Mouse (Mus musculus): ENCODE results near the gene Uqcr11. TPM values are rescaled to one million over a fixed set of nuclear protein-coding genes. Genes with fewer than 3 reads are reported as not detected.

The Uqcr11 gene
- polyA plus RNA-seq, 1 experiment, result 1,545 TPM

GRCm38 (mm10) chr10:80434823-80435222 is 28.2 kb upstream of the Uqcr11 start:
- H3K27me3 ChIP-seq (ENCODE audit: control insufficient read depth, insufficient read depth, low read length), result no peaks in the 10 kb centered on the region
- H3K27ac ChIP-seq (ENCODE audit: insufficient read depth, low read length), result no peak overlapping the region
- peaks cover 5% of the 10 kb centered on the region for H3K4me1 ChIP-seq (ENCODE audit: control insufficient read depth, insufficient read depth, low read length)
- TF ChIP-seq POLR2A (IDR thresholded peaks at IDR 0.05; ENCODE audit: borderline replicate concordance, insufficient read depth, low read length), result no peak
- TF ChIP-seq CTCF (IDR thresholded peaks at IDR 0.05; ENCODE audit: borderline replicate concordance, insufficient read depth, low read depth, low read length), result no peak
- DNase-seq, result peak in 1 of 2 experiments; percentile 27
- no peak overlapping the region for H3K4me3 ChIP-seq (replicated peaks; ENCODE audit: insufficient read depth, low read depth, low read length)
- 70% methylated on average over 3 of the region's 3 CpGs for WGBS

- H3K27ac ChIP-seq (ENCODE audit: insufficient read depth, low read length), result no peak overlapping the region
- H3K4me3 ChIP-seq (replicated peaks; ENCODE audit: insufficient read depth, low read depth, low read length), result no peak overlapping the region
These were observed 27.6 kb upstream of the Uqcr11 start for GRCm38 (mm10) chr10:80434233-80434592.

GRCm38 (mm10) chr10:80433513-80434232 is 27.0 kb upstream of the Uqcr11 start, which contains the start of gene Tcf3:
Gene Tcf3 (minus strand): TSS chr10:80433647.
- WGBS, result under 1% methylated on average over 60 of the region's 61 CpGs
- Histone ChIP-seq H3K4me3 (replicated peaks; ENCODE audit: insufficient read depth, low read depth, low read length) (peak within 1 kb of the TSS; percentile 62), H3K27me3 (ENCODE audit: control insufficient read depth, insufficient read depth, low read length) (no peaks in the 10 kb centered on the region), H3K27ac (ENCODE audit: insufficient read depth, low read length) (peak within 1 kb of the TSS; percentile 83), H3K4me1 (ENCODE audit: control insufficient read depth, insufficient read depth, low read length) (peaks cover 5% of the 10 kb centered on the region)
- peak; percentile 95 to 98 for DNase-seq
- peak; percentile 39; the same call in 1 of the 2 replicates for TF ChIP-seq POLR2A (IDR thresholded peaks at IDR 0.05; ENCODE audit: borderline replicate concordance, insufficient read depth, low read length)
- no peak for TF ChIP-seq CTCF (IDR thresholded peaks at IDR 0.05; ENCODE audit: borderline replicate concordance, insufficient read depth, low read depth, low read length)

More at GRCm38 (mm10) chr10:80434233-80434592, 27.6 kb upstream of the Uqcr11 start:
- Histone ChIP-seq H3K4me1 (ENCODE audit: control insufficient read depth, insufficient read depth, low read length) (peaks cover 5% of the 10 kb centered on the region), H3K27me3 (ENCODE audit: control insufficient read depth, insufficient read depth, low read length) (no peaks in the 10 kb centered on the region)
- no peak for TF ChIP-seq POLR2A (IDR thresholded peaks at IDR 0.05; ENCODE audit: borderline replicate concordance, insufficient read depth, low read length)
- TF ChIP-seq CTCF (IDR thresholded peaks at IDR 0.05; ENCODE audit: borderline replicate concordance, insufficient read depth, low read depth, low read length), result no peak
- no peak for DNase-seq
- WGBS, result 9% methylated on average over 8 of the region's 8 CpGs

GRCm38 (mm10) chr10:80432936-80433512 is 26.4 kb upstream of the Uqcr11 start:
- Histone ChIP-seq H3K4me3 (replicated peaks; ENCODE audit: insufficient read depth, low read depth, low read length) (peak overlapping the region; percentile 62), H3K27me3 (ENCODE audit: control insufficient read depth, insufficient read depth, low read length) (no peaks in the 10 kb centered on the region), H3K27ac (ENCODE audit: insufficient read depth, low read length) (peak overlapping the region; percentile 78), H3K4me1 (ENCODE audit: control insufficient read depth, insufficient read depth, low read length) (peaks cover 5% of the 10 kb centered on the region)
- under 1% methylated on average over 59 of the region's 60 CpGs for WGBS
- peak in 1 of 2 experiments; percentile 52 for DNase-seq
- no peak for TF ChIP-seq CTCF (IDR thresholded peaks at IDR 0.05; ENCODE audit: borderline replicate concordance, insufficient read depth, low read depth, low read length)
- no peak for TF ChIP-seq POLR2A (IDR thresholded peaks at IDR 0.05; ENCODE audit: borderline replicate concordance, insufficient read depth, low read length)

GRCm38 (mm10) chr10:80432387-80432785 is 25.8 kb upstream of the Uqcr11 start:
- no peak for DNase-seq
- H3K4me3 ChIP-seq (replicated peaks; ENCODE audit: insufficient read depth, low read depth, low read length), result peak overlapping the region; percentile 62
- H3K27me3 ChIP-seq (ENCODE audit: control insufficient read depth, insufficient read depth, low read length), result no peaks in the 10 kb centered on the region
- WGBS, result 7% methylated on average over 4 of the region's 4 CpGs
- TF ChIP-seq POLR2A (IDR thresholded peaks at IDR 0.05; ENCODE audit: borderline replicate concordance, insufficient read depth, low read length) (no peak), CTCF (IDR thresholded peaks at IDR 0.05; ENCODE audit: borderline replicate concordance, insufficient read depth, low read depth, low read length) (no peak)
- no peak overlapping the region for H3K27ac ChIP-seq (ENCODE audit: insufficient read depth, low read length)
- H3K4me1 ChIP-seq (ENCODE audit: control insufficient read depth, insufficient read depth, low read length), result peaks cover 5% of the 10 kb centered on the region

DNA sequence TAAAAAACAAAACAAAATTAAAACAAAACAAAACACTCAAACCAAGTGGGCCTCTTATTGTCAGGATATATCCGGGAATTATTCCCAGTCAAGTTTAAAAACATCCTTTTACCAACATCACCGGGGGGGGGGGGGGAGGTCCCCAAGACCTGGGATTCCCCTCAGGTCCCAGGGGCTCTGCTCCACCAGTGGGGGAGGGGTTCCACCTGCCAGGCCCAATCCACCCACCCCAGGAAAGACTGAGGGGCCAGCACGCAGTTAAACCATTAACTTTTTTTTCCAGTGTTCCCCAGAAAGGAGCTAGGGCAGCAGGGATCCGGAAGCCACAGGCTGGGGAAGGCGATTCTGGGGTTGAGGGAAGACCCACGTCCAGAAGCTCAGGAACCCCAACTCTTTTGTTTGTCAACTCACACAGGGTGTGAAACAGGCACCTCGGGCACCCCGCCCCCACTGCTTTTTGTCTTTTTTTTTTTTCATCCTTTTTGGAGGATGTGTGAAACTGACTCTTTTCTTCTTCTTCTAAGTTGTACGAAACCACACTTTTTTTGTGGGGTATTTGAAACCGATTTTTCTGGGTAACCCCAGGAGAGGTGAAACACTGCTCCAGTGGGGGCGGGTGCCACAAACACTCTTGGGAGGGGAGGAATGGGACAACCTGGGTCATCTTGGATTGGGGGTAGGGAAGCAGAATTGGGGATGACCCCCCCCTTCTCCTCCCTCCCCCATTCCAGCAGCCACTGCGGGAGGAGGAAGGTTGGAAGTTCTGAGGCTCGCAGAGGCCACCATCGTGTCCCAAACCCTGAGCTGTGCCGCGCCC is 25.1 kb upstream of the Uqcr11 start:
- WGBS, result 17% methylated on average over 16 of the region's 16 CpGs
- peaks cover 5% of the 10 kb centered on the region for H3K4me1 ChIP-seq (ENCODE audit: control insufficient read depth, insufficient read depth, low read length)
- no peaks in the 10 kb centered on the region for H3K27me3 ChIP-seq (ENCODE audit: control insufficient read depth, insufficient read depth, low read length)
- no peak overlapping the region for H3K27ac ChIP-seq (ENCODE audit: insufficient read depth, low read length)
- DNase-seq, result no peak
- no peak for TF ChIP-seq CTCF (IDR thresholded peaks at IDR 0.05; ENCODE audit: borderline replicate concordance, insufficient read depth, low read depth, low read length)
- TF ChIP-seq POLR2A (IDR thresholded peaks at IDR 0.05; ENCODE audit: borderline replicate concordance, insufficient read depth, low read length), result no peak
- H3K4me3 ChIP-seq (replicated peaks; ENCODE audit: insufficient read depth, low read depth, low read length), result no peak overlapping the region

DNA sequence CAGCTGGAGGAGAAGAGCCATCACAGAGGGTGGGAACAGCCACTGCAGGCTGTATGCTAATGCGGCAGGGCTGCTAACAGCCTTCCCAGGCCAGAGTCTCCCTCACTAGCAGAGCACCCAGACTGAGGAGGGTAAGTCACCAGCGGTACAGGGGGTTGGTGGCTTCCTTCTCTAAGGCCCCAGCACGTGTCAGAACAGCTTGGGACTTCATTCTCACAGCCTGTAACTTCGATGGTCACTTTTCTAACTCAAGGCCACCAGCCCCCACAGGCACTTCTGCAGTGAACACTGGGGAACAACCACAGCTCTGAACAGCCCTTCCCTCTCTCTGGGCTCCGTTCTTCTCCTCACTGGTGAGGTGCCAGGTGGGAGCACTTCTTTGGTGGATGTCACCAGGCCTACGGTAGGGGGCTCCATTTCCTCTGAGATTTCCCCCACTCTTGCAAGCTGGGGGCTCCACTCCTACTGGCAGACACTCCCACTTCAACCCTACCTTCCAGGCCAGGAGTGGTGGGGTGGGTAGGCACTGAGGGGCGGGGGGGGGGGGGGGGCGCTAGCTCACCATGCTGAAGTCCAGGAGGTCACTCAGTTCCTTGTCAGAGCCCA is 23.8 kb upstream of the Uqcr11 start:
- Histone ChIP-seq H3K4me3 (replicated peaks; ENCODE audit: insufficient read depth, low read depth, low read length) (no peak overlapping the region), H3K4me1 (ENCODE audit: control insufficient read depth, insufficient read depth, low read length) (peaks cover 5% of the 10 kb centered on the region), H3K27ac (ENCODE audit: insufficient read depth, low read length) (no peak overlapping the region), H3K27me3 (ENCODE audit: control insufficient read depth, insufficient read depth, low read length) (no peaks in the 10 kb centered on the region)
- 48% methylated on average over 8 of the region's 8 CpGs for WGBS
- no peak for DNase-seq
- TF ChIP-seq CTCF (IDR thresholded peaks at IDR 0.05; ENCODE audit: borderline replicate concordance, insufficient read depth, low read depth, low read length) (no peak), POLR2A (IDR thresholded peaks at IDR 0.05; ENCODE audit: borderline replicate concordance, insufficient read depth, low read length) (no peak)
